ENCODE assay signal across 23 mouse cellular contexts in the genomic region with DNA sequence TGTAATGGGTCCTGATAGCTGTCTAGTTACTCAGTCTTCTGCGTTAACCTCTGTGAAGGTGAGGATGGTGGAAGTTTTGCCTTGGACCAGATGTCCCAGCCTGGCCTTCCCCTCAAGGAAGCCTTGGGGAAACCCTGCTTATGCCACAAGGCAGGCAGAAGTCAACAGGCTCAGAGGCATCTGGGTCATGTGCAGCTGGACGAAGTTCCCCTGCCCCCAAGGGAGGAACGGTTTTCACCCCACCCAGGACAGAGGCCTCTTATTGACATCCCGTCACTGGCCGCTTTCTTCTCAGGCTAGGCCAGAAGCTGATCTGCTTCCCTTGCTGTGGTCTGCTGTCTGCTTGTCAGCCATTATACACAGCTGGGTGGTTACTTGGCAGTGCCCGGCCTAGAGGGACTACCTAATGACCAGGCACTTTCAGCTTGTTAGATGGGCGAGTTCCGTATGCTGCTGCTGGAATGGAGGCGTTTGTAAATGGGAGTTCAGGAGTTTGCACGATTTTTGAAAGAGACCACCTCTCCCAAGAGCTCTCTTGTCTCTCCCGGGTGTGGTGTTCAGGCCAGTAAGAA. TPM values are rescaled to one million over a fixed set of nuclear protein-coding genes. Genes with fewer than 3 reads are reported as not detected.
A peak's percentile ranks its signal among the peaks of the same experiment; 100 is the strongest.
DNase-seq lines count a peak whose midpoint lies in the region; ATAC-seq and TF ChIP-seq lines count a peak whose summit lies in the region.
"Had no signal": no experiment of that assay in that cellular context is flagged by ENCODE, and none has a peak within 500 bp of the region (broad histone marks: within the 10 kb centered on the region; RNA-seq: fewer than 3 reads in every experiment).

No protein-coding gene starts in this region.

- no peak for ATAC-seq in midbrain, postnatal 0 days (ENCODE audit: low FRiP score)
- ATAC-seq in midbrain, embryonic 14.5 days (ENCODE audit: low FRiP score, low TSS enrichment), result no peak
- 0 out of 2 replicates have a peak, but pooled peaks have one; percentile 31 for ATAC-seq in monocyte, adult 5-6 weeks (replicated peaks; ENCODE audit: insufficient number of reproducible peaks, low FRiP score, low TSS enrichment, poor library complexity, severe bottlenecking)
- ATAC-seq: activated CD4-positive, CD25-positive, alpha-beta regulatory T cell, adult 4 months; forebrain, embryonic 14.5 days; lung, postnatal 0 days; midbrain, embryonic 13.5 days had no signal

- H3K36me3 ChIP-seq in midbrain, postnatal 0 days (ENCODE audit: insufficient read depth, low read length), result peaks cover 9% of the 10 kb centered on the region
- H3K36me3 ChIP-seq in midbrain, embryonic 14.5 days (ENCODE audit: control insufficient read depth, insufficient read depth, low read length), result peaks cover 20% of the 10 kb centered on the region

- intact Hi-C loops in heart, postnatal 25 days (cut with DNase I), result no loop called here

- no peak overlapping the region for H3K4me2 ChIP-seq in midbrain, postnatal 0 days (ENCODE audit: low read depth, low read length, poor library complexity, severe bottlenecking)
- no peak overlapping the region for H3K4me2 ChIP-seq in midbrain, embryonic 14.5 days (ENCODE audit: low read length)
- H3K4me2 ChIP-seq: embryonic facial prominence, embryonic 12.5 days; heart, embryonic 15.5 days; liver, embryonic 13.5 days; midbrain, embryonic 13.5 days; neural tube, embryonic 15.5 days had no signal

- 79% methylated on average over 11 of the region's 11 CpGs for WGBS in midbrain, postnatal 0 days
- WGBS in midbrain, embryonic 14.5 days, result 81% methylated on average over 11 of the region's 11 CpGs

- no peaks in the 10 kb centered on the region for H3K4me1 ChIP-seq in midbrain, postnatal 0 days (ENCODE audit: insufficient read depth, low read length)
- no peaks in the 10 kb centered on the region for H3K4me1 ChIP-seq in midbrain, embryonic 14.5 days (ENCODE audit: control insufficient read depth, insufficient read depth, low read length)
- peaks cover 28% of the 10 kb centered on the region for H3K4me1 ChIP-seq in bone marrow macrophage, adult 2 months (ENCODE audit: control insufficient read depth, insufficient read depth, low read length)
- H3K4me1 ChIP-seq: embryonic facial prominence, embryonic 12.5 days; heart, embryonic 15.5 days; midbrain, embryonic 13.5 days had no signal

- H3K27me3 ChIP-seq in midbrain, postnatal 0 days (ENCODE audit: insufficient read depth, low read length), result no peaks in the 10 kb centered on the region
- H3K27me3 ChIP-seq in midbrain, embryonic 14.5 days (ENCODE audit: control insufficient read depth, insufficient read depth, low read length), result no peaks in the 10 kb centered on the region
- H3K27me3 ChIP-seq: embryonic facial prominence, embryonic 12.5 days; heart, embryonic 15.5 days; liver, embryonic 13.5 days; midbrain, embryonic 13.5 days; neural tube, embryonic 15.5 days had no signal

- DNase-seq in heart, adult 8-10 months (ENCODE audit: low spot score), result peak; percentile 16
- DNase-seq in heart, postnatal 25 days (ENCODE audit: low spot score), result no peak
- DNase-seq in midbrain, postnatal 0 days (ENCODE audit: low spot score), result peak; percentile 44
- DNase-seq in midbrain, embryonic 14.5 days, result no peak
- no peak for DNase-seq in embryo, embryonic 9.5 days (ENCODE audit: extremely low spot score)
- DNase-seq in layer of hippocampus, postnatal 25 days (ENCODE audit: extremely low spot score in 1 of 2, low spot score in 1 of 2), result no peak
- DNase-seq: adrenal gland, postnatal 25 days; cerebellum, adult 8-10 months; kidney, adult 2 months; kidney, postnatal 10 days; layer of hippocampus, postnatal 36 days; liver, embryonic 13.5 days; thymus, adult 2 months had no signal

- H3K27ac ChIP-seq in midbrain, postnatal 0 days (ENCODE audit: low read depth, low read length), result no peak overlapping the region
- no peak overlapping the region for H3K27ac ChIP-seq in midbrain, embryonic 14.5 days (replicated peaks; ENCODE audit: low read depth, low read length)
- peak overlapping the region; percentile 90 for H3K27ac ChIP-seq in bone marrow macrophage, adult 2 months (ENCODE audit: insufficient read depth, low read depth, low read length)
- H3K27ac ChIP-seq: embryonic facial prominence, embryonic 12.5 days; heart, embryonic 15.5 days; hindbrain, embryonic 10.5 days; liver, embryonic 13.5 days; midbrain, embryonic 13.5 days; neural tube, embryonic 15.5 days had no signal

- no peak overlapping the region for H3K9ac ChIP-seq in midbrain, postnatal 0 days (replicated peaks; ENCODE audit: low read length, poor library complexity, severe bottlenecking)
- H3K9ac ChIP-seq in midbrain, embryonic 14.5 days (replicated peaks; ENCODE audit: low read length), result no peak overlapping the region
- H3K9ac ChIP-seq: embryonic facial prominence, embryonic 12.5 days; heart, embryonic 15.5 days; liver, embryonic 13.5 days; midbrain, embryonic 13.5 days; neural tube, embryonic 15.5 days had no signal

- no peak for TF ChIP-seq POLR2A in bone marrow macrophage, adult 2 months (IDR thresholded peaks at IDR 0.05; ENCODE audit: borderline replicate concordance, low read depth, low read length)

- TF ChIP-seq CTCF in midbrain, postnatal 0 days (IDR thresholded peaks at IDR 0.05), result no peak
- TF ChIP-seq CTCF in bone marrow macrophage, adult 2 months (IDR thresholded peaks at IDR 0.05; ENCODE audit: low read depth, low read length), result no peak

- H3K4me3 ChIP-seq in midbrain, postnatal 0 days (ENCODE audit: low read depth, low read length), result no peak overlapping the region
- no peak overlapping the region for H3K4me3 ChIP-seq in midbrain, embryonic 14.5 days (replicated peaks; ENCODE audit: low read depth, low read length)
- no peak overlapping the region for H3K4me3 ChIP-seq in bone marrow macrophage, adult 2 months (ENCODE audit: insufficient read depth, low read length)
- H3K4me3 ChIP-seq: embryonic facial prominence, embryonic 12.5 days; heart, embryonic 15.5 days; hindbrain, embryonic 10.5 days; liver, embryonic 13.5 days; midbrain, embryonic 13.5 days; neural tube, embryonic 15.5 days had no signal

- H3K9me3 ChIP-seq in midbrain, postnatal 0 days (ENCODE audit: low read length), result no peaks in the 10 kb centered on the region
- H3K9me3 ChIP-seq in midbrain, embryonic 14.5 days (ENCODE audit: control insufficient read depth, low read length), result no peaks in the 10 kb centered on the region
- H3K9me3 ChIP-seq: embryonic facial prominence, embryonic 12.5 days; heart, embryonic 15.5 days; hindbrain, embryonic 10.5 days; liver, embryonic 13.5 days; midbrain, embryonic 13.5 days; neural tube, embryonic 15.5 days had no signal

RNA-seq across cellular contexts. Expression of a gene that starts 33.8 kb away (rescaled TPM):
- 10 to 100 TPM; 20.9 to 27.4 (median 22.2) TPM for total RNA-seq in heart, adult 8-10 months (2022)
- 10 to 100 TPM; 18.8 to 24.9 TPM for total RNA-seq in heart, postnatal 25 days (2021)
- total RNA-seq in midbrain, postnatal 0 days (2014; rRNA removed), result 69.7 and 70.9 TPM in 2 replicates
- polyA plus RNA-seq in midbrain, postnatal 0 days (2015; fragmentation: Nextera tagmentation; extraction: Ambion mirVana), result 61.1 and 64.2 TPM in 2 replicates
- 58.2 and 69.3 TPM in 2 replicates for polyA plus RNA-seq in midbrain, embryonic 14.5 days (2014; fragmentation: Nextera tagmentation; extraction: Ambion mirVana)
- 42.0 and 46.6 TPM in 2 replicates for polyA plus RNA-seq in bone marrow macrophage, adult 2 months (2012; ENCODE audit: insufficient read depth, insufficient read length, missing spikeins)
- total RNA-seq in monocyte, adult 5-6 weeks (2017), result 32.8 to 65.1 TPM (median 38.5 TPM) in 3 replicates
- 10 to 100 TPM; 94.0 to 99.5 TPM for total RNA-seq in layer of hippocampus, postnatal 25 days (2021)

Comparison
In these comparisons a context has a peak if more than half of its experiments do, and no peak if none do; other contexts are left out.
1. DNase-seq: peak in heart, adult 8-10 months (single experiment) and midbrain, postnatal 0 days (single experiment); none in heart, postnatal 25 days (single experiment), midbrain, embryonic 14.5 days (single experiment), embryo, embryonic 9.5 days (single experiment) and layer of hippocampus, postnatal 25 days (0 of 2).